Mouse (Mus musculus): Measurements from ENCODE around the gene Micu1.

The Micu1 gene

GRCm38 (mm10) chr10:59809991-59810574 is 107.8 kb downstream of the Micu1 start:
- DNase-seq (ENCODE audit: low read depth, low spot score) = no peak

GRCm38 (mm10) chr10:59812939-59813338 is 110.7 kb downstream of the Micu1 start:
- peak; percentile 64 for DNase-seq (ENCODE audit: low read depth, low spot score)

GRCm38 (mm10) chr10:59813759-59814158 is 111.5 kb downstream of the Micu1 start:
- no peak for DNase-seq (ENCODE audit: low read depth, low spot score)

- DNase-seq (ENCODE audit: low read depth, low spot score) = peak; percentile 61
Measured at GRCm38 (mm10) chr10:59814505-59815155, 112.4 kb downstream of the Micu1 start.

GRCm38 (mm10) chr10:59816569-59816968 is 114.3 kb downstream of the Micu1 start:
- no peak for DNase-seq (ENCODE audit: low read depth, low spot score)

GRCm38 (mm10) chr10:59817528-59817927 is 115.3 kb downstream of the Micu1 start:
- DNase-seq (ENCODE audit: low read depth, low spot score) = no peak

- no peak for DNase-seq (ENCODE audit: low read depth, low spot score)
Measured at GRCm38 (mm10) chr10:59817991-59818390, 115.7 kb downstream of the Micu1 start.

- DNase-seq (ENCODE audit: low read depth, low spot score) = no peak
Measured at GRCm38 (mm10) chr10:59819146-59819545, 116.9 kb downstream of the Micu1 start.

GRCm38 (mm10) chr10:59820886-59821285 is 118.6 kb downstream of the Micu1 start:
- no peak for DNase-seq (ENCODE audit: low read depth, low spot score)

GRCm38 (mm10) chr10:59821334-59822066 is 119.2 kb downstream of the Micu1 start:
- DNase-seq (ENCODE audit: low read depth, low spot score) = no peak

GRCm38 (mm10) chr10:59822857-59823256 is 120.6 kb downstream of the Micu1 start:
- no peak for DNase-seq (ENCODE audit: low read depth, low spot score)

- no peak for DNase-seq (ENCODE audit: low read depth, low spot score)
Measured at GRCm38 (mm10) chr10:59825137-59825812, 123.0 kb downstream of the Micu1 start.

- DNase-seq (ENCODE audit: low read depth, low spot score) = no peak
Measured at GRCm38 (mm10) chr10:59829886-59830285, 127.6 kb downstream of the Micu1 start.

GRCm38 (mm10) chr10:59831950-59832349 is 129.7 kb downstream of the Micu1 start:
- no peak for DNase-seq (ENCODE audit: low read depth, low spot score)

- DNase-seq (ENCODE audit: low read depth, low spot score) = no peak
Measured at GRCm38 (mm10) chr10:59835301-59836155, 133.3 kb downstream of the Micu1 start.

- DNase-seq (ENCODE audit: low read depth, low spot score) = no peak
Measured at GRCm38 (mm10) chr10:59837490-59837889, 135.2 kb downstream of the Micu1 start.

- DNase-seq (ENCODE audit: low read depth, low spot score) = no peak
Measured at GRCm38 (mm10) chr10:59841434-59841833, 139.2 kb downstream of the Micu1 start.

GRCm38 (mm10) chr10:59843125-59843524 is 140.8 kb downstream of the Micu1 start:
- no peak for DNase-seq (ENCODE audit: low read depth, low spot score)

- no peak for DNase-seq (ENCODE audit: low read depth, low spot score)
Measured at GRCm38 (mm10) chr10:59844686-59845085, 142.4 kb downstream of the Micu1 start.

GRCm38 (mm10) chr10:59846416-59846815 is 144.1 kb downstream of the Micu1 start:
- no peak for DNase-seq (ENCODE audit: low read depth, low spot score)

Measured in mesoderm, embryonic 11.5 days (tissue).